Mouse (Mus musculus) urinary bladder, adult 18-20 months (tissue): ENCODE data around the gene Odc1.

Experiments used
- DNase-seq, 2 experiments: peaks; one replicate each; pipeline ENCODE4 v3.0.0; 2022; ENCODE audit warnings: low spot score in 2 of 2, mixed read lengths in 2 of 2

The Odc1 gene

GRCm38 (mm10) chr12:17588906-17589612 lies 44.5 kb downstream of the Odc1 start:
- no peak for DNase-seq

GRCm38 (mm10) chr12:17591249-17591648 lies 46.7 kb downstream of the Odc1 start:
- no peak for DNase-seq

- no peak for DNase-seq
Observed at GRCm38 (mm10) chr12:17593956-17594355, 49.4 kb downstream of the Odc1 start.

- no peak for DNase-seq
Observed at GRCm38 (mm10) chr12:17594701-17595100, 50.1 kb downstream of the Odc1 start.

GRCm38 (mm10) chr12:17595166-17595565 lies 50.6 kb downstream of the Odc1 start:
- DNase-seq, result no peak
